Mouse (Mus musculus): ENCODE data around the gene Prl2c1.
"Not testable (repeated sequence)": the region's sequence is repeated elsewhere in the genome, so short reads cannot be mapped to it uniquely, and the experiment has no call there.

The Prl2c1 gene

DNA sequence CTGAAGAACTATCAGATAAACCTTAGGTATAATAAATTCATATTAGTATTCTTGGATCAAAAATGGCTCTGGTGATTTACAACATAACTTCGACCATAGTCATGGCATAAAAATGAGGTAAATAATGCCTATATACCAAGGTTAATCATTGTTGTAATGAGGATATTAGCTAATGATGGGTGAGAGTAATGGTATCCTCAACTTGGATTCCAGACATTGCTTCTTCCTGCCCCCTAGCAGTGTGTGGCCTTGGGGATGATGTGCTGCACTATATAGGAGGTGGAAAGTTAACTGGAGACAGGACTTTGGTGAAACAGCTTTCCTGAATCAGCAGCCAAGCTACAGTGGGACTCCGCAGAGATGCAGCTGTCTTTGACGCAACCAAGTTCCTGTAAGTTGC, at the start of gene Prl2c1:
Prl2c1 (plus strand) TSS at position 301 of the 400 bp plus-strand sequence.
- in situ Hi-C loops (cut with MboI, MseI): no loop called here

DNA sequence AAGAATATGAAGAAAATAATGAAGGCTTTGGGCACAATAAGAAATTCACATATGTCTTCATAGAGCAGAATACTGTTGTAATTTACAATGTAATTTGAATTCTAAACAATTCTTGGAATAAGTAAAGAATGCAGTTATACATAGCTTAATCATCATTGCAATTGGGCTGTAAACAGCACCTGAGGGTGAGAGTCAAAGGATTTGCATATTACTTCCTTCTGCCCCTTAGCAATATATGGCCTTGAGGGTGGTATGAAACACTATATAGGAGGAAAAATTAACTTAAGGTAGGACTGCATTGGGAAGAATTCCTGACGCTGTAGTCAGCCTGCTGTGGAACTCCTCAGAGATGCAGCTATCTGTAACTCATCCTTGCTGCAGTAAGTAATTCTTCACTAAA, 47.8 kb upstream of the Prl2c1 start, which contains the start of gene Prl2a1:
Prl2a1 (plus strand) TSS at position 301 of the 400 bp plus-strand sequence.
- in situ Hi-C loops (cut with MboI, MseI): no loop called here

DNA sequence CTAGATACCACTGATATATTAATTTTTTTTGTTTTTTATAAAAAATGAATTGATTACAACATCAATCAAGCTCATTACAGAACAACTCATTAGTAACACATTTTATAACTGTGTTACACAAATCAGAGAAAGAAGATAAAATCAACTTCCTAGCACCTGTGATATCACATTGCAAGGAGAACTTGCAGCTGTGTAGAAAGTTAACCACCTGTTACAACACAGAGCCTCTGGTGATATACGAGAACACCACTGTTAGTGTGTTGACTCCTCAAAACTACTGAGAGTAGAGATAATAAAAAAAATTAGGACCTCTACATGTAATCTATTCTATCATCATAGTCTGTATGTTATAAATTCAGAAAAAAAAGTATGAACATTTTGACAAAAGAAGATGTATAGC, 46.4 kb upstream of the Prl2c1 start:
- in situ Hi-C loops (cut with MboI, MseI): no loop called here

DNA sequence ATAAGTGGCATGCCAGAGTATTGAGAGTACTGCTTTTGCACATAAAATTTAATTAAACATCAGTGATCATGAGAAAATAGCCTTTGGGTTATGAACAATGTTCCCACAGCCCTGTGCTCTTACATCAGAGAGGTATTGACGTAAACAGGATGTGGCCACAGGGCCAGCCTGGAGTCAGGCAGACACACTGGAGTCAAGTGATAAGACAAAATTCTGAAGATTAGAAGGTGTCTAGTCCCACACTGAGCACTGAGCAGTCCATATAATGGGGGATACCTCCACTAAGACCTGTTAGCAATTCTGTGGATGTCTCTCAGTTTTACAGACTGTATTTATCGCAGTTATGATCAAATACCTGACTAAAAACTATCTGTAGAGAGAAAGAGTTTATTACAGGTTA, 55.1 kb downstream of the Prl2c1 start:
- in situ Hi-C loops (cut with MboI, MseI): not testable (repeated sequence)

Data from T-helper 1 cell (primary cell).